Comparison of ENCODE assay signal across 25 mouse cellular contexts in genomic region chr6:94152881-94153280, GRCm38 (mm10).
"Had no signal": no experiment of that assay in that cellular context is flagged by ENCODE, and none has a peak within 500 bp of the region (broad histone marks: within the 10 kb centered on the region; RNA-seq: fewer than 3 reads in every experiment).

No protein-coding gene starts in this region.

- H3K27me3 ChIP-seq: heart, embryonic 12.5 days; hindbrain, embryonic 13.5 days; hindbrain, embryonic 15.5 days; kidney, embryonic 15.5 days; limb, embryonic 15.5 days; liver, embryonic 12.5 days had no signal

- H3K4me1 ChIP-seq: hindbrain, embryonic 13.5 days had no signal

- H3K4me2 ChIP-seq: heart, embryonic 12.5 days; hindbrain, embryonic 13.5 days; hindbrain, embryonic 15.5 days; kidney, embryonic 15.5 days; limb, embryonic 13.5 days; limb, embryonic 15.5 days; liver, embryonic 12.5 days had no signal

- H3K9ac ChIP-seq: heart, embryonic 12.5 days; hindbrain, embryonic 13.5 days; hindbrain, embryonic 15.5 days; kidney, embryonic 15.5 days; limb, embryonic 13.5 days; limb, embryonic 15.5 days; liver, embryonic 12.5 days; liver, embryonic 14.5 days had no signal

- H3K4me3 ChIP-seq: heart, adult 2 months; heart, embryonic 12.5 days; hindbrain, embryonic 13.5 days; hindbrain, embryonic 15.5 days; kidney, embryonic 15.5 days; limb, embryonic 13.5 days; limb, embryonic 15.5 days; liver, embryonic 12.5 days had no signal

- H3K27ac ChIP-seq: heart, adult 2 months; hindbrain, embryonic 13.5 days; hindbrain, embryonic 15.5 days; hindbrain, postnatal 0 days; kidney, embryonic 15.5 days; kidney, postnatal 0 days; limb, embryonic 13.5 days; limb, embryonic 15.5 days; liver, embryonic 12.5 days; liver, embryonic 14.5 days had no signal

- H3K36me3 ChIP-seq: heart, embryonic 12.5 days; hindbrain, embryonic 13.5 days; hindbrain, embryonic 15.5 days; kidney, embryonic 15.5 days; limb, embryonic 13.5 days; limb, embryonic 15.5 days; liver, embryonic 12.5 days had no signal

- H3K9me3 ChIP-seq: heart, embryonic 12.5 days; hindbrain, embryonic 13.5 days; hindbrain, embryonic 15.5 days; kidney, embryonic 15.5 days; limb, embryonic 13.5 days; limb, embryonic 15.5 days; liver, embryonic 12.5 days had no signal

- ATAC-seq: hindbrain, postnatal 0 days; intestine, embryonic 16.5 days; liver, embryonic 12.5 days had no signal

- DNase-seq: gastrocnemius, postnatal 14 days; gastrocnemius, postnatal 36 days; heart, adult 11 months; heart, adult 2 months; heart, postnatal 10 days; heart, postnatal 36 days; kidney, adult 11 months; kidney, adult 2 months; kidney, adult 9 months; kidney, postnatal 14 days; kidney, postnatal 36 days; layer of hippocampus, adult 9-11 months; layer of hippocampus, postnatal 36 days; left cerebral cortex, postnatal 4 days had no signal
